Mouse (Mus musculus): ENCODE results near the gene Gm9857. TPM values are rescaled to one million over a fixed set of nuclear protein-coding genes. Genes with fewer than 3 reads are reported as not detected.

Gm9857 gene
- total and polyA plus RNA-seq, 3 experiments: not detected

DNA sequence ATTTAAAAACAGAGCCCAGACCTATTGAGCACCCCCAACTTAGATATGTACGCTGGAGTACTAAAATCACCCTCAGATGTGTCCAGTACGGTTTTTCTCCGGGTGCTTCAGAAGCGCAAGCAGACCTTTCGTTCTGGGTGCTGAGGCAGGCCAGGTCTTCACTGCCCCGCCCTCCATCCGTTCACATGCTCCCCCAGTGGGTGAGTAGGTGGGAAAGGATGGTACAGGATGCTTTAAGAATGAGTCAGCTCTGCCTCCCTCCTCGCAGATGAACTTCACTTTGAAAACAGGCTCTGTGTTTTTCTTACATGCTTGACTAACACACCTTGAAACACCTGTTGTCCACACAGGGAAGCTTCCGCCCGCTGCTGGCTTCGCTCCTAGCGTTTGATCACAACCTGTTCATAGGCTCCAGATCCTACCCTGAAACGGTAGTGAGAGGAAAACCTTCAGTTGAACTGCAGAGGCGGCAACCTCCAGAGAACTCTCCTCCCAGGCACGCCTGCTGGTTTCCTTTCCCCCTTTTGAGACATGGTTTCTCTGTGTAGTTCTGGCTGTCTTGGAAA lies 34.8 kb upstream of the Gm9857 start:
- Histone ChIP-seq H3K27me3 (ENCODE audit: control insufficient read depth in 1 of 2, insufficient read depth in 2 of 2, low read length in 2 of 2) (no peaks in the 10 kb centered on the region), H3K9me3 (replicated peaks; ENCODE audit: insufficient read depth, low read length) (no peaks in the 10 kb centered on the region), H3K9ac (ENCODE audit: control insufficient read depth, low read depth, low read length, poor library complexity, severe bottlenecking) (no peak overlapping the region), H3K79me2 (ENCODE audit: control insufficient read depth, insufficient read depth, low read length, poor library complexity) (no peaks in the 10 kb centered on the region), H3K27ac (ENCODE audit: control insufficient read depth, low read depth, low read length) (no peak overlapping the region), H3K4me3 (ENCODE audit: control insufficient read depth in 1 of 2, insufficient read depth in 1 of 2, low read depth in 2 of 2, low read length in 2 of 2) (no peak overlapping the region), H3K36me3 (ENCODE audit: control insufficient read depth in 1 of 2, insufficient read depth in 2 of 2, low read length in 2 of 2) (no peaks in the 10 kb centered on the region), H3K4me1 (ENCODE audit: control insufficient read depth in 1 of 2, insufficient read depth in 2 of 2, low read length in 2 of 2) (no peaks in the 10 kb centered on the region)
- TF ChIP-seq POLR2AphosphoS2 (IDR thresholded peaks at IDR 0.05; ENCODE audit: low read length) (no peak), CHD1 (IDR thresholded peaks at IDR 0.05; ENCODE audit: low read depth, low read length) (no peak), ZMIZ1 (IDR thresholded peaks at IDR 0.05; ENCODE audit: low read depth, low read length) (no peak), NRF1 (IDR thresholded peaks at IDR 0.05; ENCODE audit: insufficient read depth, low read depth, low read length, poor library complexity, severe bottlenecking) (no peak), MYB (IDR thresholded peaks at IDR 0.05; ENCODE audit: low read depth, low read length) (no peak), RAD21 (IDR thresholded peaks at IDR 0.05; ENCODE audit: low read depth, low read length) (no peak), ZNF384 (IDR thresholded peaks at IDR 0.05; ENCODE audit: low read depth, low read length) (no peak), TBP (IDR thresholded peaks at IDR 0.05; ENCODE audit: low read depth, low read length) (no peak), KAT2A (conservative IDR thresholded peaks at IDR 0.05; ENCODE audit: low read depth, low read length) (no peak), TCF12 (IDR thresholded peaks at IDR 0.05; ENCODE audit: low read depth, low read length) (no peak), RCOR1 (IDR thresholded peaks at IDR 0.05; ENCODE audit: low read depth, low read length) (no peak), SIN3A (IDR thresholded peaks at IDR 0.05; ENCODE audit: low read length) (no peak)
- no peak for DNase-seq (ENCODE audit: low read depth, low spot score)

DNA sequence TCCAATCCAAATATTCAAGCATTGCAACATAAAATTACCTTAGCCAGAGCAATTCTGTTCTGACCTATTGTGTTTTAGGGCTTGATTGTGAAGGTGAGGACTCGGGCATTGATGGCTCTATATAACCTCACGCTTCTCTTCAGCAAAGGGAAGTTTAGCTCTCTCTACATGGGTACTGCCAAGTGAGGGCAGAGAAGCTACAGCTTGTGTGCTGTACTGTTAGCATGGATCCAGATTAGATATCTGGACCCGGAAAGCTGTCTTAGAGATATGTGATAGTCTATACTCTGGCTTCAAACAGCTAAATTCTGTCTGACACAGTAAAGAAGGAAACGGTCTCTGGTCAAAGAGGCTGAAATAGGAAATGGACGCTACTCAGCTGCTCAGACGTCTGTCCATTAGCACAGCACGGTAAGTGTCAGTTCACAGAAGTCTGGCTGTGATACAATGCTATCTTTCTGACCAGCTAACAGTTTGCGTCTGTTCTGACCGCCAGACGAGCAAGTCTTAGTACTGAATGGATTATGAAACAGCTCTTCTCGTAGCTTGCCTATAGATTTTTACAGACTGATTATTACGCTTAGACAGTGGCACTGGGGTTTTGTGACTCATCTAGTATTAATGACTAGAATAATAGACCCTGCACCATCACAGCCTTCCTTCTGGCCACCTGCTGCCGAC lies 33.9 kb upstream of the Gm9857 start:
- no peaks in the 10 kb centered on the region for H3K9me3 ChIP-seq (replicated peaks; ENCODE audit: insufficient read depth, low read length)
- no peaks in the 10 kb centered on the region for H3K79me2 ChIP-seq (ENCODE audit: control insufficient read depth, insufficient read depth, low read length, poor library complexity)
- H3K4me1 ChIP-seq (ENCODE audit: control insufficient read depth in 1 of 2, insufficient read depth in 2 of 2, low read length in 2 of 2): no peaks in the 10 kb centered on the region
- H3K27me3 ChIP-seq (ENCODE audit: control insufficient read depth in 1 of 2, insufficient read depth in 2 of 2, low read length in 2 of 2): no peaks in the 10 kb centered on the region
- H3K9ac ChIP-seq (ENCODE audit: control insufficient read depth, low read depth, low read length, poor library complexity, severe bottlenecking): no peak overlapping the region
- DNase-seq (ENCODE audit: low read depth, low spot score): no peak
- no peak for TF ChIP-seq MEF2A (IDR thresholded peaks at IDR 0.05; ENCODE audit: extremely low read depth, insufficient replicate concordance, low read depth, low read length, poor library complexity, severe bottlenecking)
- TF ChIP-seq TCF12 (IDR thresholded peaks at IDR 0.05; ENCODE audit: low read depth, low read length): no peak
- TF ChIP-seq ZMIZ1 (IDR thresholded peaks at IDR 0.05; ENCODE audit: low read depth, low read length): no peak
- TF ChIP-seq CTCF (IDR thresholded peaks at IDR 0.05 in 2 of 3, conservative IDR thresholded peaks at IDR 0.05 in 1 of 3; ENCODE audit: control insufficient read depth in 1 of 3, insufficient read depth in 1 of 3, low read depth in 2 of 3, low read length in 3 of 3, poor library complexity in 1 of 3, severe bottlenecking in 1 of 3): no peak
- TF ChIP-seq EP300 (IDR thresholded peaks at IDR 0.05; ENCODE audit: low read depth in 1 of 2, low read length in 2 of 2): no peak
- no peak for TF ChIP-seq GABPA (IDR thresholded peaks at IDR 0.05; ENCODE audit: low read depth, low read length)
- no peak for TF ChIP-seq MAFK (IDR thresholded peaks at IDR 0.05; ENCODE audit: borderline replicate concordance, low read depth, low read length)
- no peak overlapping the region for H3K4me3 ChIP-seq (ENCODE audit: control insufficient read depth in 1 of 2, insufficient read depth in 1 of 2, low read depth in 2 of 2, low read length in 2 of 2)
- no peak overlapping the region for H3K27ac ChIP-seq (ENCODE audit: control insufficient read depth, low read depth, low read length)
- no peaks in the 10 kb centered on the region for H3K36me3 ChIP-seq (ENCODE audit: control insufficient read depth in 1 of 2, insufficient read depth in 2 of 2, low read length in 2 of 2)

All from MEL (cell line).